Mouse (Mus musculus) stomach, postnatal 0 days (tissue): ENCODE measurements at regions not wholly inside any gene's neighbourhood (a gene's known extent, or its start where the extent isn't known, plus 50 kb on each side); places are given as distances from the start of the nearest gene placed in this dataset. TPM values are rescaled to one million over a fixed set of nuclear protein-coding genes. Genes with fewer than 3 reads are reported as not detected.
A peak's percentile ranks its signal among the peaks of the same experiment; 100 is the strongest.
"Not testable (repeated sequence)": the region's sequence is repeated elsewhere in the genome, so short reads cannot be mapped to it uniquely, and the experiment has no call there.

ENCODE experiments used
- ATAC-seq: fragments of 200-750 bp; cut with Nextera tagmentation; 2 replicates; pipeline ENCODE4 v1.8.0; 2017; ENCODE audit not compliant: low FRiP score, low TSS enrichment
- DNase-seq: peaks from one replicate; pipeline ENCODE4 v3.0.0-alpha.2; 2016; ENCODE audit warnings: low spot score
- H3K27ac ChIP-seq: fragments of 300-500 bp; sonication (generic); replicated peaks from 2 replicates; pipeline ENCODE4 v1.5.1; 2014; ENCODE audit warnings: mild to moderate bottlenecking, control low read depth
- H3K27me3 ChIP-seq: fragments of 300-500 bp; sonication (generic); 2 replicates; pipeline ENCODE4 v1.6.1; 2014; ENCODE audit warnings: low read length; ENCODE audit not compliant: control insufficient read depth, insufficient read depth
- H3K36me3 ChIP-seq: fragments of 300-500 bp; sonication (generic); 2 replicates; pipeline ENCODE4 v1.6.1; 2014; ENCODE audit warnings: low read length, mixed read lengths; ENCODE audit not compliant: control insufficient read depth, insufficient read depth
- H3K4me1 ChIP-seq: fragments of 300-500 bp; sonication (generic); replicated peaks from 2 replicates; pipeline ENCODE4 v1.6.1; 2014; ENCODE audit warnings: antibody characterized with exemption; ENCODE audit not compliant: control insufficient read depth, insufficient read depth
- H3K4me2 ChIP-seq: fragments of 300-500 bp; sonication (generic); replicated peaks from 2 replicates; pipeline ENCODE4 v1.6.1; 2014; ENCODE audit warnings: low read depth, mild to moderate bottlenecking, control low read depth, moderate library complexity
- H3K4me3 ChIP-seq: fragments of 300-500 bp; sonication (generic); 2 replicates; pipeline ENCODE4 v1.5.1; 2014; ENCODE audit warnings: low read depth, low read length, control low read depth
- H3K9ac ChIP-seq: fragments of 300-500 bp; sonication (generic); 2 replicates; pipeline ENCODE4 v1.6.1; 2014; ENCODE audit warnings: mild to moderate bottlenecking, low read length, control low read depth, mixed read lengths
- H3K9me3 ChIP-seq: fragments of 300-500 bp; sonication (generic); 2 replicates; pipeline ENCODE4 v1.6.1; 2016; ENCODE audit warnings: low read length; ENCODE audit not compliant: control insufficient read depth
- CTCF ChIP-seq: IDR thresholded peaks from 2 replicates; pipeline ENCODE4 v1.5.1; 2016; ENCODE audit warnings: antibody characterized with exemption, low read depth, mild to moderate bottlenecking, moderate library complexity
- EP300 ChIP-seq: optimal IDR thresholded peaks from 2 replicates; pipeline ENCODE3; 2016; ENCODE audit warnings: antibody characterized with exemption
- WGBS: fragments of 180-500 bp; shearing (Covaris S2); extraction: QIAGEN DNeasy Blood & Tissue Kit; methylation state at CpG from one replicate; pipeline ENCODE4 v1.1.7; 2014; 5-methylcytosine and 5-hydroxymethylcytosine counted together
- microRNA counts: library from miRNA; unstranded; fragments of <30 nt; microRNA quantifications from one replicate; lab custom pipeline; 2015
- microRNA-seq: library from miRNA; unstranded; fragments of <30 nt; microRNA quantifications from one replicate; pipeline ENCODE4, GENCODE M21; 2016

GRCm38 (mm10) chr9:104407011-104407410, 69.5 kb upstream of the Acpp start:
- TF ChIP-seq EP300 (no peak), CTCF (no peak)
- Histone ChIP-seq H3K4me3 (no peak overlapping the region), H3K9me3 (no peaks in the 10 kb centered on the region), H3K27ac (no peak overlapping the region), H3K9ac (no peak overlapping the region), H3K4me2 (no peak overlapping the region), H3K27me3 (no peaks in the 10 kb centered on the region), H3K4me1 (no peaks in the 10 kb centered on the region), H3K36me3 (no peaks in the 10 kb centered on the region)
- DNase-seq (no peak), ATAC-seq (no peak)
- 64% methylated on average over 2 of the region's 2 CpGs for WGBS

GRCm38 (mm10) chr9:104406491-104406890, 68.9 kb upstream of the Acpp start:
- 50% methylated on average over 7 of the region's 7 CpGs for WGBS

DNA sequence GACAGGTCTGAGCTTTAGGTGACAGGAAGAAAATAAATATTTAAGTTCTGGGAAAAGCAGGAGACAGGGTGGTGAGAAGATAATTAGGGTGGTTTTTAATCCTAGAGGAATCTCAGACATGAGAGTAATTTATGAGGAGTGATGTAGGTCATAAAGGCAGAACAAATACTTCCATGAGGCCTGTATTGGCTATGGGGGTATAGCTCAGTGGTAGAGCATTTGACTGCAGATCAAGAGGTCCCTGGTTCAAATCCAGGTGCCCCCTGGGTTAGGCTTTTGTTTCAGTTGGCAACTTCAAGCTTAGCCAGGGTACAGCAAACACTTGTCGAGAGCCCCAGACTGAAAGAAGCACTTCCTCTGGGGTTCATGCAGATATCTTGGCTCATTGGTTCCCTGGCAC, 66.3 kb upstream of the Acpp start:
- Histone ChIP-seq H3K4me3 (no peak overlapping the region), H3K4me1 (no peaks in the 10 kb centered on the region), H3K27ac (no peak overlapping the region), H3K9ac (no peak overlapping the region), H3K36me3 (no peaks in the 10 kb centered on the region), H3K4me2 (no peak overlapping the region), H3K9me3 (no peaks in the 10 kb centered on the region), H3K27me3 (no peaks in the 10 kb centered on the region)
- ATAC-seq (no peak), DNase-seq (no peak)
- WGBS = 58% methylated on average over 1 of the region's 1 CpGs
- TF ChIP-seq EP300 (no peak), CTCF (no peak)

More at GRCm38 (mm10) chr9:104406491-104406890, 68.9 kb upstream of the Acpp start:
- Histone ChIP-seq H3K9me3 (no peaks in the 10 kb centered on the region), H3K27ac (no peak overlapping the region), H3K4me3 (no peak overlapping the region), H3K4me1 (no peaks in the 10 kb centered on the region), H3K36me3 (no peaks in the 10 kb centered on the region), H3K4me2 (no peak overlapping the region), H3K9ac (no peak overlapping the region), H3K27me3 (no peaks in the 10 kb centered on the region)
- ATAC-seq (no peak), DNase-seq (no peak)
- TF ChIP-seq CTCF (no peak), EP300 (no peak)

DNA sequence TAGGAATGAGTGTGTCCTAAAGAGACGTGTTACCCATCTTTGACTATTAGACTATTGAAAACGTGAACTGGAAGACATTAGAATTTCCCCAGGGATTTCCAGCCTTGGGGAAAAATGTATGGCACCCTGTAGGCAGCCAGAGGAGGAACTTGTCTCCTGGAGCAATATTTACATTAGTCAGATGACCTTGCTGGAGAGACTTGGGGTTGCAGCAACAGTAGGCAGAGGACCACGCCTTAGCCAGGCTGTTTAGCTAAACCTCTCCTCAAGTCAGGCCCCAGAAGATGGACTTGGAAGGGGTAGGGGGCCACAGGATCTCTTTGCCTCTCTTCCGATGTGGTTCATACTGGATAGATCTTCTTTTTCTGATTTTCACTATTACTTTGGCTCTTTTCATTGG, 64.1 kb upstream of the Acpp start:
- WGBS = 57% methylated on average over 4 of the region's 4 CpGs
- Histone ChIP-seq H3K27me3 (no peaks in the 10 kb centered on the region), H3K9ac (no peak overlapping the region)

DNA sequence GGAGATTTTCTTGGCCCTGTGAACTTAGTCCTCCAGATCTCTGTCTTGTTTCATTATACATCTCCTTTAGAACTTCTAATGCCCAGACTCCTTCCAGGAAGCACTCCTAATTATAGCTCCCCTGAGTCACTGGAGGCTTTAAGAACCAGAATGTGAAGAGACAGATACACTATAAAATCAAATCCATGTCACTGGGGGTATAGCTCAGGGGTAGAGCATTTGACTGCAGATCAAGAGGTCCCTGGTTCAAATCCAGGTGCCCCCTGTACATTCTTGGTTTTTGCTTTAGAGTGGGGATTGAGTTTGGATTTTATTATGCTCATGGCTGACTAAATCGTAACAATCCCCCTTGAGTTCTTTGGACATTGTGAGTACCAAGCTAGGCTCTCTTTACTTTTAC, 62.4 kb upstream of the Acpp start:
- WGBS = 92% methylated on average over 1 of the region's 1 CpGs
- Histone ChIP-seq H3K27ac (no peak overlapping the region), H3K4me2 (no peak overlapping the region), H3K27me3 (no peaks in the 10 kb centered on the region), H3K36me3 (no peaks in the 10 kb centered on the region), H3K4me1 (no peaks in the 10 kb centered on the region), H3K4me3 (no peak overlapping the region), H3K9me3 (no peaks in the 10 kb centered on the region), H3K9ac (no peak overlapping the region)
- no peak for DNase-seq
- no peak for TF ChIP-seq EP300
- no peak for TF ChIP-seq CTCF
- no peak for ATAC-seq

More for the DNA sequence above, 64.1 kb upstream of the Acpp start:
- 0 out of 2 replicates have a peak, but pooled peaks have one; percentile 45 for ATAC-seq
- H3K4me3 ChIP-seq = no peak overlapping the region
- no peak overlapping the region for H3K4me2 ChIP-seq
- no peak for DNase-seq
- no peaks in the 10 kb centered on the region for H3K4me1 ChIP-seq
- H3K27ac ChIP-seq = no peak overlapping the region
- no peaks in the 10 kb centered on the region for H3K36me3 ChIP-seq
- H3K9me3 ChIP-seq = no peaks in the 10 kb centered on the region
- TF ChIP-seq EP300 (no peak), CTCF (no peak)

DNA sequence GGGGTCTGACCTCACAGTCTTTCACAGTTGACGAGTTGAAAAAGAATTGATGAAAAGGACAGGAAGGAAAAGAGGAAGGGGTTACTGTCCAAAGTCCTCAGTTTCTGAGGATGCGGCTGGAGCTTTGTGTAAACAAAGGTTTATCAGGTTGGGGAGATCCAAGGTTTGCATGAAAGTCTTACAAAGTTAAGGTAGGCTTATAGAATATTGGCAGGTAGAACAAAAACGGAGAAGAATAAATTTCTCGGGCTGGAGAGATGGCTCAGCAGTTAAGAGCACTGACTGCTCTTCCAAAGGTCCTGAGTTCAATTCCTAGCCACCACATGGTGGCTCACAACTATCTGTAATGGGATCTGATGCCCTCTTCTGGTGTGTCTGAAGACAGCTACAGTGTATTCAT, 60.9 kb upstream of the Acpp start:
- not testable (repeated sequence) for H3K36me3 ChIP-seq, DNase-seq, H3K9ac ChIP-seq, H3K9me3 ChIP-seq, H3K4me2 ChIP-seq, H3K4me1 ChIP-seq, H3K27ac ChIP-seq, ATAC-seq, H3K4me3 ChIP-seq, H3K27me3 ChIP-seq
- 52% methylated on average over 4 of the region's 4 CpGs for WGBS

DNA sequence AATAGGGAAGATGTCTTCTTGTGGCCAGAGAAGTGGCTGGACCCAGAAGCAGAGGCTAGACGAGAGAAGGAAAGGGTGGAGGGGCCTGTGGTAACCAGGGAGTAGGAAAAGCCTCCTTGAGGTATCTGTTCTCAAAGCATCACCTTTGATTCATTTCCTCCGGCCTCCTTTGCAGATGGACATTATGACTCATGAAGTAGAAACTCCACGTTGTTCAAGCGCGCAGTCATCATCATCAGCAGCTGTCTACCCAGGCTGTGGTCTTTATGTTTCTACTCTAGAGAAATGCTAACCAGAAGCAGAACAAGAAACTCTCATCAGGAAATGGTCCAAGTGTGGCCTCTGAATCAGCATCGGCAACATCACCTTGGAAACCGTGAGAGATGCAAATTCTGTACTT, 50.3 kb upstream of the Acpp start:
- H3K9ac ChIP-seq = no peak overlapping the region
- WGBS = 88% methylated on average over 7 of the region's 7 CpGs
- H3K4me2 ChIP-seq = no peak overlapping the region
- TF ChIP-seq CTCF = no peak
- no peak for TF ChIP-seq EP300
- no peak overlapping the region for H3K4me3 ChIP-seq
- H3K4me1 ChIP-seq = no peaks in the 10 kb centered on the region
- H3K27me3 ChIP-seq = no peaks in the 10 kb centered on the region
- H3K27ac ChIP-seq = no peak overlapping the region
- ATAC-seq (no peak), DNase-seq (no peak)
- no peaks in the 10 kb centered on the region for H3K36me3 ChIP-seq
- H3K9me3 ChIP-seq = no peaks in the 10 kb centered on the region

MicroRNAs in the stretch of these regions (microRNA counts, 519-probe panel; counts per million panel counts)
- microRNA mmu-miR-2136 (lab: Ali Mortazavi, UCI) = not detected

Small RNA genes lying in the stretch of these regions (microRNA-seq; reads per million reads assigned to microRNA genes)
- not detected for gene Mir2136
